Mouse (Mus musculus) large intestine, adult 2 months (tissue): Measurements from ENCODE around the gene Ankrd13b. TPM values are rescaled to one million over a fixed set of nuclear protein-coding genes. Genes with fewer than 3 reads are reported as not detected.

Experiments used
- DNase-seq: peaks from one replicate; pipeline ENCODE4 v3.0.0-alpha.2; 2012; ENCODE audit warnings: low read depth, low spot score
- WGBS: fragments of 180-500 bp; shearing (Covaris S2); methylation state at CpG from one replicate; pipeline ENCODE4 v1.1.7; 2018; 5-methylcytosine and 5-hydroxymethylcytosine counted together
- polyA plus RNA-seq: library from polyadenylated mRNA; depleted of rRNA; stranded (reverse); fragments of >200 nt; gene quantifications from 2 replicates; pipeline ENCODE4 v1.2.3, GENCODE M21; 2012

Ankrd13b gene
- polyA plus RNA-seq, 1 experiment: 15.1 TPM

GRCm38 (mm10) chr11:77511336-77511735 lies 21.9 kb upstream of the Ankrd13b start:
- 68% methylated on average over 5 of the region's 5 CpGs for WGBS

GRCm38 (mm10) chr11:77508068-77509021 lies 18.9 kb upstream of the Ankrd13b start:
- no peak for DNase-seq
- 28% methylated on average over 49 of the region's 49 CpGs for WGBS

More at GRCm38 (mm10) chr11:77511336-77511735, 21.9 kb upstream of the Ankrd13b start:
- DNase-seq: no peak

DNA sequence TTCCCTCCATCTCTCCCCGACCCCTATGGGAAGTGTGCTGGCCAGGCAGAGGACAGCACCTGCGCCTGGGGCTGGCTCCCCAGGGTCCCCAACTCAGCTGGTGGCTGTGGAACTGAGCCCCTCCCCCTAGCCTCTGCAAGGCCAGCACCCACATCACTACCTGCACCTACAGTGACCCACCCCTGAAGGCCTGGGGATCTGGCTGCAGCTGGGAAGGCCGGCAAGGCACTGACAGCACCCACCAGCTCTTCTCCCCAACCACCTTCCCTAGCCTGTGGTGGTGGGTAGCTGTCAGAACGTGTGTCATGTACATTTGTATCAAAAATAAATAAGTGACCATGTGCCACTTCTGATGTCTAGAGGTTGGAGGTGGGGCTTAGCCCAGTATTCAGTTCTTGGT lies 17.9 kb upstream of the Ankrd13b start:
- DNase-seq: no peak
- 75% methylated on average over 4 of the region's 4 CpGs for WGBS

GRCm38 (mm10) chr11:77506941-77507340 lies 17.5 kb upstream of the Ankrd13b start:
- DNase-seq: no peak

GRCm38 (mm10) chr11:77506273-77506672 lies 16.8 kb upstream of the Ankrd13b start:
- DNase-seq: no peak
- 45% methylated on average over 14 of the region's 14 CpGs for WGBS

More at GRCm38 (mm10) chr11:77506941-77507340, 17.5 kb upstream of the Ankrd13b start:
- 89% methylated on average over 6 of the region's 6 CpGs for WGBS

GRCm38 (mm10) chr11:77505291-77505980 lies 16.0 kb upstream of the Ankrd13b start:
- no peak for DNase-seq
- WGBS: 76% methylated on average over 22 of the region's 22 CpGs

GRCm38 (mm10) chr11:77504377-77504776 lies 14.9 kb upstream of the Ankrd13b start:
- WGBS: 94% methylated on average over 19 of the region's 19 CpGs
- DNase-seq: no peak

DNA sequence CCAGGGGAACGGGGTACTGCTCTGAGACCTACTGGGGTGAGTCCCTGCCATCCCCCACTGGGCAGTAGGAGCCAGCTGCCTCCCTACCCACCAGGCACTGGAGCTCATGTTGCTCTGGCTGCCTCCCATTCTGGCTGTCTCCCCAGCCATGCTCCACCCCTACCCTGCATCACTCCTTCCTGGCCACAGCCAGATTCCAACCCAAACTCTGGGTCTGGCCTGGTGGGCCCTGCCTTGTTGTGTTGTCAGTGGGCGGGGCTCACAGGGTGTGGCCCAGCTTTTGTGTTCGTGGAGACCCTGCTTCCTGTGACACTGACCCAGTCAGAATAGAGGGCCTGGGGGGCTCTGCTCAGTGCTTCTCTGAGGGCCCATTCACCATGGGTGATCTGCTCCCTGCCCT lies 14.0 kb upstream of the Ankrd13b start:
- WGBS: 72% methylated on average over 3 of the region's 3 CpGs
- no peak for DNase-seq

- no peak for DNase-seq
- WGBS: 84% methylated on average over 6 of the region's 6 CpGs
Observed at GRCm38 (mm10) chr11:77502481-77502880, 13.0 kb upstream of the Ankrd13b start.

DNA sequence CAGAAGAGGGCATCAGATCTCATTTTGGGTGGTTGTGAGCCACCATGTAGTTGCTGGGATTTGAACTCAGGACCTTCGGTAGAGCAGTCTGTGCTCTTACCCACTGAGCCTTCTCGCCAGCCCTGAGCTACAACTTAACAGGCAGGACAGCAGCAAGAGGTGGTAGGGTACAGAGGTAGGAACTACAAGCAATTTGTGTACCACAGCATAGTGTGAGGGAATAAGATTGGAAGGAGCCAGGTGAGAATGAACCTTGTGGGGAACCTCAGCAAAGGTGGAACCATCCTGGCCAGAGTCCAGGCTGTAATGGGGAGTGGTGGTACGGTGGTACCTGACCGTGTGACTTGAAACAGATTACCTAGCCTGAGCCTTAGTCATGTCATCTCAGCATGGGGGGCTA lies 12.5 kb upstream of the Ankrd13b start:
- DNase-seq: no peak
- 92% methylated on average over 4 of the region's 4 CpGs for WGBS

DNA sequence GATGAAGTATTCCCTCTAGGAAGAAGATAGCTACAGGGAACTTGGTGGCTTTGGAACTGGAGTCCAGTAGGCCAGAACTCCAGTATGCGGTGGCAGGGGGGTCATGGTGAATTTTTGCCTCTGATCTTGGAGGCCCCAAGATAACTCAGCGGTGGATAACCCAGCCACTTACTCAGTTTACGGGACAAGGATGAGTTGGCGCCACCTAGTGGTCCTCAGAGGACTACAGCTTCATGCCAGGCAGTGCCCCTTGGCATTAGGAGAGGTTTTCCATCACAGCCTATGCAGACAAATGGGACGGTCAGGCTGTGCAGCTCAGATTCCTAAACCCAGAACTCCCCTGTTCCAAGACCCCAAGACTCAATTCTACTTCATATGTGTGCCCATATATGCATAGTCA lies 11.9 kb upstream of the Ankrd13b start:
- no peak for DNase-seq
- 15% methylated on average over 5 of the region's 5 CpGs for WGBS

DNA sequence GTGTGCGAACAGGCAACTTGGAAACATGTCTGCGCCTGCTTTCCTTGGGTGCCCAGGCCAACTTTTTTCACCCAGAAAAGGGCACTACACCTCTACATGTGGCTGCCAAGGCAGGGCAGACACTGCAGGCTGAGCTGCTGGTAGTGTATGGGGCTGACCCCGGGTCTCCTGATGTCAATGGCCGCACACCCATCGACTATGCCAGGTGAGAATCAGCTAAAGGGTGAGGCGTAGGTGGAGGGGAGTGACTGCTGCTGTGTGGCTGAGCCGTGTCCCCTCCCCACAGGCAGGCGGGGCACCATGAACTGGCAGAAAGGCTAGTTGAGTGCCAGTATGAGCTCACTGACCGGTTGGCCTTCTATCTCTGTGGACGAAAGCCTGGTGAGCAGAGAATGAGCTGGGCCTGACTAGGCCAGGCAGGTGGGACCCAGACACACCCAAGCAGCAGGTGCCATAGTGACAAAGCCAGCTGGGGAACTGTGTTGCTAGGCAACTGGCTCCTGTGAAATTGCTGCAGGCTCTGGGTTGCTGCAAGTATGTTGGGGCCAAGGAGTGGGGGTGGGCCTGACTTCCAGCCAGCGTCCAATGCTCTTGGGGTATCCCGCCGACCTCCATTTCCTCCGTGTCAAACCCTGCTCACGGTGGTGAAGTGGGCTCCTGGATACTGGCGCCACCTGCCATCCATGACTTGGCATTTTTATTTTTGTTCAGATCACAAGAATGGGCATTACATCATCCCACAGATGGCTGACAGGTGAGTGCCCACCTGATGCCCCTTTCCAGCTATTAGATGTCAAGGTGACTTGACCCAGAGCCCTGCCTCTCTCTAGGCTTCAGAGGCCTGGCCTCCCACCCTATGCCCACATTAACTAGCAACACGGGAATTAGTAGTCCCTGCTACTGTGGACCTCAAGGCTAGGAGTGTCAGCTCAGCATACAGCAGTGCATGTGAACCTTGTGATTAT lies 11.2 kb upstream of the Ankrd13b start:
- WGBS: 66% methylated on average over 17 of the region's 17 CpGs

GRCm38 (mm10) chr11:77499354-77499753 lies 9.9 kb upstream of the Ankrd13b start:
- WGBS: 89% methylated on average over 7 of the region's 7 CpGs
- DNase-seq: no peak

More for the DNA sequence above, 11.2 kb upstream of the Ankrd13b start:
- DNase-seq: no peak

- 79% methylated on average over 12 of the region's 12 CpGs for WGBS
- DNase-seq: no peak
Observed at GRCm38 (mm10) chr11:77498261-77499139, 9.0 kb upstream of the Ankrd13b start.

DNA sequence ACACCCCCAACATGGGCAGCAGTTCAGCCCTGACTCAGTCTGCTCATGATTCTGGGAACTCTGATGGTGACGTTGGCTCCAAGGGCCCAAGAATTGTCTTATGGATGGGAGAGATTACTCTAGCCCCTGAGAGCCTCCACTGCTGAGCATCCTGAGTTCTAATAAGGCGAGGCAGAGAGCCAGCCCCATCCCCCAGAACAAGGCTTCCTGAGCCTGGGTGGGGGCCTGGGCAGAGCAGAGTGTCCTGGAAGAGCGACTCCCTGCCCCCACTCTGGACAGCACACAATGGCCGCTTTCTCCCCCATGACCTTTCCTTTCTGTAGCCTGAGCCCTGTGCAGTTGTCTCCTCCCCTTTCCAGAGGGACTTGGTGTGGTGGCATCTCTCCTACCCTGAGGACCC lies 8.4 kb upstream of the Ankrd13b start:
- WGBS: 75% methylated on average over 4 of the region's 4 CpGs
- DNase-seq: no peak

- no peak for DNase-seq
- 68% methylated on average over 6 of the region's 6 CpGs for WGBS
Observed at GRCm38 (mm10) chr11:77497341-77497756, 7.9 kb upstream of the Ankrd13b start.

- no peak for DNase-seq
Observed at GRCm38 (mm10) chr11:77495507-77495906, 6.0 kb upstream of the Ankrd13b start.

- WGBS: 64% methylated on average over 6 of the region's 6 CpGs
- no peak for DNase-seq
Observed at GRCm38 (mm10) chr11:77494782-77495181, 5.3 kb upstream of the Ankrd13b start.

DNA sequence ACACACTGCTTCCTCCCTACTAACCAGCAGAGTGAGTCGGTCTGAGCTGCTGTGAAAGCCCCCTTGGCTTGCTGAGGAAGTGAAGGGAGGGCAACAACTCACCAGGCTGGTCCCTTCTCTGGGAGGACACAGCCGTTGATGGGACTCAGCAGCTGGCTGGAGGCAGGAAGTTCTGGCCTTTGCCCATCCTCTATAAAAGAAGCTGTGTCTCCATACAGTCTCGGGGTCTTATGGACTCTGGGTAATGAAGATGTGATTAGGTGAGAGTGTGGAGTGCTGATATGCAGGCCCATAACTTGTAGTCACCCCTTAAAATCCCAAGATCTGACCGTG lies 4.8 kb upstream of the Ankrd13b start:
- 16% methylated on average over 4 of the region's 4 CpGs for WGBS
- DNase-seq: no peak
